Mouse (Mus musculus) stomach, postnatal 0 days (tissue): ENCODE measurements around the gene Ubash3b.

Source experiments
- CTCF ChIP-seq: IDR thresholded peaks from 2 replicates; pipeline ENCODE4 v1.5.1; 2016; ENCODE audit warnings: antibody characterized with exemption, low read depth, mild to moderate bottlenecking, moderate library complexity
- EP300 ChIP-seq: optimal IDR thresholded peaks from 2 replicates; pipeline ENCODE3; 2016; ENCODE audit warnings: antibody characterized with exemption

GRCm38 (mm10) chr9:40994075-40994474, 167.4 kb downstream of the Ubash3b start:
- no peak for TF ChIP-seq CTCF
- no peak for TF ChIP-seq EP300
